Mouse (Mus musculus): ENCODE measurements at regions not wholly inside any gene's neighbourhood (a gene's known extent, or its start where the extent isn't known, plus 50 kb on each side); places are given as distances from the start of the nearest gene placed in this dataset.

DNA sequence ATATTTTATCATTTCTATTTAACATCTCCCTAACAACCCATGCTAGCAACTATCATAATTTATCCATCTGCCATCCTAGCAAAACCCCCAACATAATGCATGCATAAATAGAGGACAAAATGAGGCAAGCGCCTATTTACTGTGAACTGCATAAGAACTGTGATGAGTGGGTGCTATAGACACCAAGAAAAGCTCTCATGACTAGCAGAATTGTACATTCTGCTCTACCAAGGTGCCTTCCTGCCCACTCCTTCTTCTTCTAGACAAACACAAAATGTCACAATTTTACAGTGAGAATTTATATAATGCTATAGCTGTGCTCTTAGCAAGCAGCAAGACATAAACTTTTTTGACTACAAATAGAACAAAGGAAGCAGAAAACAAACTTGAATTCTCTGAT, 305.9 kb downstream of the Brinp1 start:
- DNase-seq, result no peak

DNA sequence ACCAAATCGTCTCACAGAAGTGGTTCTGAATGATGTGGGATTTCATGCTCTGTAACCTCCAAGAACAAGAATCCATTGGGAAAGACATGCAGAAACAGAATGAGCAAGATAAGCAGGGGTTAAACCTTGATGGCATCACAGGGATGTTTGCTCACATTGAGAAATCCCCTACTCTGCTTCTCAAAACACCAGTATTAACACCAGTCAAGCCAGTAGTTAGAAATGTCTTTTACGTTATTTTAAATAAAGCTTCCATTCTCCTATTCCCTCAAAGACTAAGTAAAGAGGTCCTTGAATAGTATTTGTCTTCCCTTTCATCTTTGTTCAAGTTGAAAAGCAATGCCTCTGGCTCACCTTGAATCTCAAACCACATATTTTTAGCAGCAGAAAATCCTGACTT, 320.9 kb downstream of the Brinp1 start:
- no peak for DNase-seq

DNA sequence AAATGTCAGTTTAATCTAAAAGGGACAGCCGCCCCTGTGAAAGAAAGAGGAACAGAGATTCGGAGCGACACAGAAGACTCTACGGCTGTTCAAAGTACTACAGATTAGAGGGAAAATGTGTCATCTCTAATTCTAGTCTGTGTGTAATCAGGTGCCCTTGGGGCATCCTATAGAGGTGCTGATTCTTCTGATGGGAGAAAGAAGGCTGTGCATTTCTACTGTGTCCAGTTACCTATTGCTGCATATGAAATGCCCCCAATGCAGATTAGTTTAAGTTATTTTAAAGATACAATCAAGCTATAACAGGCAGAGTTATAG, 330.2 kb downstream of the Brinp1 start:
- no peak for DNase-seq

DNA sequence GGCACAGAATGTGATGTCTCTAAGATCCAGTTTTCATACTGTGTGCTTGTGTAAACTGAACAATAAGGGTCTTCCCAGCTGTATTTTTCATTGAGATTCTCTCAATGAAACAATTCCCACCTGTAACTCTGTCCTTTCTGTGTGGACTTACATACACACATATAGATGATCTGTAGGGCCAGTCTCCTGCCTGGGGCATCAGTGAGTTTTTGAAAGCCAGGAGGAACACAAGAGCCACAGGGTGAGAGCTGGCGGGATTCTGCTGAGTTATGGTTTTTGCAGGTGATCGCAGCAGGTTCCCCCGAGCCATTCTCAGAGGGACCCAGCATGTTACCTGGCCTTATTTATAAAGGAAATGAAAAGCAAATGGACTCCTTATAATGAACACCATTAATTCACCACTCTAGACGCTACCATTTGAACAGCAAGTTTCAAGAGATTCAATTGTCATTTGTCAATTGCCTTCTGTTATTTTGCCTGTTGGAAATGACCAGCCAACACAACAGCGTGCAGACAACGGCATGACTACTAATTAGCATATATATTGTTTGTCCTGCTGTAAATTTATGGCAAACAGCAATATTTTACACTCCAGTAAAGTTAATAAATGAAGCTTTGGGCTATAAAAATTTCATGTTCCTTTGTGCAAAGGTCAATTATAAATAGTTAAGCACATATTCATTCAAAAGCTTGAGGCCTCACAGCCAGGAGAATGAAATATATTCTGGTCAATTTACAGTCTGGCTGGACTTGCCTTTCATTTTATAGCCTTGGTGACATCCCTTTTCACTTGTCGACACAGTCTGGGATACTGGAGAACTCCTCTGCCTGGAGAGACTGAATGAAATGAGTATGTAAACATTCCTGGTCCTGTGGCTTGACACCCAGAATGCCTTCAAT, 330.8 kb downstream of the Brinp1 start:
- no peak for DNase-seq

DNA sequence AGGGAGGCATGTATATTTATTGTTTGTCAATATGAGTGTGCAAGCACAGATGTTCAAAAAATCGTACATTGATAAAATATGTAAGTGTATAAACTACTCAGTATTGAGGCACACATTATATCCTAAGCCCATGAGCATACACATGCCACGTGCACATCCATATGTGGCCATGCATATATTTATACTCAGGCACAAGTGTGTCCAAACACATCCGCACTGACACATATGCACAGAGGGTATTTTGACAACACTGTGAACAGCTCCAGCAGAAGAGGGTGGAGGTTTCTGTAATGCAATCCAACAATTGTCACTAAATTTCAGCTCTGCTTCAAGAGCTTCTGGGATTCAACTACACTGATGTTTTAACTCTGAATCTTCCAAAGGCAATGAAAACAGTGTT, 333.6 kb downstream of the Brinp1 start:
- no peak for DNase-seq

DNA sequence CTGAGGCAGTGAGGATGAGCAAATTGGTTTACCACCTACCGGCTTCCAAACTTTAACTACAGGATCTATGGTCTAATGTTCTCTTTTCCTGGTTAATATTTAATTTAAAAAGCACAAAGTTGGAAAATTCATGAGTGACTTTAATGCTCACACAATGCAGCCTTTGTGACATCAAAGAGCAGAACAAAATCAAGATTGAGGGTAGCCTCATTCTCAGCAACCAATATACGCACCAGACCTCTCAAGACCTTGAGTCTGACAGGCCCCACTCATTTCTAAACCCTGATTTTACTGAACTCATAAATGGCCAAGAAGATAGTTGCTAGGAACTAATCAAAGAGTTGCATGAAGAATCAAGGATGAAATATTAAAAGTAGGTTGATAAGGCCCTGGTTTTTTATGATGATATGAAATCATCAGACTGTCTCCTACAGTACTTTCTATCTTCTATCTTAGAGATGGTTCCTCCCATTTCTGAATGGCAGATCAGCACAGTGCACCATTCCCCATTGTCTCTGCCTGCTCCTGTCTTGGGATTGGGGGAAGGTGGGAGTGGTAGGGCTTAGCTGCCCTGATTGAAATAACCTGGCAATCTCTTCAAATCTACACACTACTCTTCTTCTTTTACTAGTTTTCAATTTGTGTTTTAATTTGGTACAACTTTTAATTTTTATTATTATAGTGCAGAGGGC, 338.3 kb downstream of the Brinp1 start:
- DNase-seq, result no peak

DNA sequence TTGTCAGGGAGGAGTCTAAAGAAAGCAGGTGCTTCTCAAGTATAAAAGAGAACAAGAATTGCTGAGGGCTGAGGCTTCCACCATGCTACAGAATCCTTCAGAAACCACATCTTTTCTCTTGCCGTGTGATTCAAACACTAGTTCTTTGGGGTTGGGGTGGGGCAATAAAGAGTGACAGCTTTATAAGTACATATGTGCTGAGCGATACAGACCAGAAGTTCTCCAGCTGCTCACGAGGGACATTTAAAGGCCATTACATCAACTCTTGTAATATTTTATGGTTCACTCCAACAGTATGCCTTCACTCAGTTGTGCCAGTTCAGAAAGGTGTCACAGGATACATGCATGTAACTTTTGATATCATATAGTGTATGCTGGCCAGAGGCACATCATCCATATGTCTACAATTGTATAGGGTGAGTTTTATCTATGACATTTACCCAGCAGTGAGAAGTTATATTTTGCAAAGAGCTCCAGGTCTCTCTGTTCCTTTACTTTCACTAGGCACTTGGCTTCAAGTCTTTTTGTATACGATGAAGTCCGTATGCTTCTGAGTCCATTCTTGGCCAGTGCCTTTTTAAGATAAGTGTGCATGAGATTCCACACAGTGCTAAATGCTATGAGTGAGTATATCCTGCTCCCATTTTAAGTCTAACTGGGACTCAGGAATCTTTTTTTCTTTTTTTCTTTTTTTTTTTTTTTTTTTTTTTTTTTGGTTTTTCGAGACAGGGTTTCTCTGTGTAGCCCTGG, 341.8 kb downstream of the Brinp1 start:
- no peak for DNase-seq

DNA sequence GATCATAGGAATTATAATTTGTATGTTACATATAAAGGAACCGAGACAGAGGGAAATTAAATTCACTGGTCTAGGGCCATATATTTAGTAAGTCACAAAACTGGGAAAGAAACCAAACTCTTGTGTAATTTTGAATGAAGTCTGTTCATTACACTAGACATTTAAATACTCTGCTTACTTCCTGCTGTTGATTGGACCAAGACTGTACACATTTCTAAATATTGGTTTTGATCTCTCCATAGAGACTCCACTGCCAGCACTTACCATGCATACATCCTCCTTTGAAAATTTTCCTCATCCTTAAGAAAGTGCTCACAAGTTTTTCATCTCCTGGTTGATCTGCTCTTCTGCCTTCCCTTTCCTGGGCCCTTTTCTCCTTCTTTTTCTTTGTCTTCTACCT, 358.9 kb downstream of the Brinp1 start:
- DNase-seq, result no peak

DNA sequence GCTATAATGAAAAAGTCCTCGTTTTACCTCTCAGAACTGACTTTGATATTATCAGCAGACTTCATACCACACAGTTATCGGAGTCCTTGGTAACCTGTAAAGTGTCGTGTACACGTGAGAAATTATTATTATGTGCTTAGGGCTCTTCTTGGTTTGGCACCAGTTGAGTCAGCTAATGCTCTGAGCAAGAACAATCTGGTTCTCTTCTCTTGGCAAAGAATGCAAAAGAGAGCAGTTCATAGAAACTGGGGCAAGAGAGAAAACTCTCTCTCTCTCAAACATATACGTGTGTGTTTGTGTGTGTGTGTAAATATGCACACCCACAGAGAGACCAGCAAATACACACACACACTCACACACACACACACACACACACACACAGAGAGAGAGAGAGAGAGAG, 378.8 kb downstream of the Brinp1 start:
- DNase-seq, result no peak

DNA sequence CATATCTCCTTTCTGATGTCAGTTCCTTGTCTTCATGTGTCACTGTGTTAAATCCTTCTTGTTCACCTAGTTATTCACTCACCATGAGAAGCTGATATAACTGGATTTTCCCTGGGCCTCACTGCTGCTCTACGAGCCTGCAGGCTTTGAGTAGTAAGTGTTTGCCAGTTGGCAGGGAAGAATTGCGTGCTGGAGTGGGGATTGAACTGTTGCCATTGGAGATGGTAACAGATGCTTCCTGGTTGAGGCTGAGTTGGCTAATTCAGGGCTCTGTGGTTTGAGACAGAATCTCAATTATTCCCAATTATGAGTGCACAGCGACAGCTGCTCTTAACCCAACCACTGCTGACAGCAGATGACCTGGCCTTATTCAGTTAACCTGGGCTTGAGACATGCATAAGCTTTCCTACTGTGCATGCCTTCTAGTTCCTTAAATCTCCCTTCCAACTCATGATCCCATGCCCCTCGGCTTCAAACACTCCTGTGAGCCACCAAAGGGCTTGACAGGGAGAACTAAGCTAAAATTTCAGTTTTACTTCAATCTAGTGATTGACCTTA, 379.5 kb downstream of the Brinp1 start:
- DNase-seq, result no peak

DNA sequence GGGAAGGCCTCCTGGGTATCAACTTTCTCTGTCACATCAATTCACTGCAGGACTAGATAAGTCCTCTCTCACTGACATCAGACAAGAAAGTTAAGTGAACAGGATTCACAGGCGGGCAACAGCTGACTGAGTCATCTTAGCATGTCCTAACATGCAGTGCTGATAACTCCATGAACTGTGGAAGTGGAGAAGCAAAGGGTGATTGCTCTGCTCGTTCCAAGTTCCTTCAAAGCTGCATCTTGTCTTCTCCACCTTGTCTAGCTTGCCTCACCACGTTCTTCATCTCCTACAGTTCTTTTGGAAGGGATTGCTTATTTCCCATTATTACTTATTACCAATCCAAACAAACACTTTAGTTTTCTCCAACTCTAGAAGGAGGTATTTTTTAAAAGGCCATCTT, 380.9 kb downstream of the Brinp1 start:
- no peak for DNase-seq

DNA sequence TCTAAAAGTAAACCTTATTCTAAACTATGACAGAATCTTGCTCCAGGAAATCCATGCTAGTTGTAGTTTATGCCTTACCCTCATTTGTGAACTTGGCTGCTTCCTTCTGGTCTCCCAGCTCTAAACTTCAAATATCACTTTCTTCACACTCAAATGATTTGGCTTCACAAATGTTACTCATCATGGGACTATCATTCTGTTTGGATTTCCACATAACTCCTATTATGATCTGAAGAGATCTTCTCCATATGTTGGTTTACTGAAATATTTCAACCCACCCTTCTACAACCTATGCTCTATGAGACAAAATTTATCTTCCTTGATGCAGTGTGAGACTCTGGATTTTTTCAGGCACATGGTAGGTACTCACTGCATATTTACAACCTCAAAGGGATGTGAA, 381.7 kb downstream of the Brinp1 start:
- DNase-seq, result no peak

DNA sequence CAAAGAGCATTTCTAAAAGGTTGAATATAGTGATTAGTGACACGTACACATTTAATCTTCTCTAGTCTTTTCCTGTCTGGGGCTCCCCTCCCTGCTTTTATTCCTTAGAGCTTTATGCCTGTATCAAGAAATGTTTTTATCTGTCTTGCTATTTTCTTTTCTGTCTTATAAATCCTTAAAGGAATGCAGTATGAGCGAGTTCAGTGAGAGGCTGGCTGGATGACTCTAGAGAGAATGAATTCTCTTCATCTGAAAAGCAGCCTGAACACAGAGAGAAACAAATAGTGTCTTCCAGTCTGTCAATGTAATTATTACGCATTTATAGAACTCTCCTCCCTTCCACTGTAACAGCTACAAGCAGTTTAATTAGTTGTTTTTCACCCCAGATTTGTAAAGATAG, 417.9 kb downstream of the Brinp1 start:
- DNase-seq, result no peak

DNA sequence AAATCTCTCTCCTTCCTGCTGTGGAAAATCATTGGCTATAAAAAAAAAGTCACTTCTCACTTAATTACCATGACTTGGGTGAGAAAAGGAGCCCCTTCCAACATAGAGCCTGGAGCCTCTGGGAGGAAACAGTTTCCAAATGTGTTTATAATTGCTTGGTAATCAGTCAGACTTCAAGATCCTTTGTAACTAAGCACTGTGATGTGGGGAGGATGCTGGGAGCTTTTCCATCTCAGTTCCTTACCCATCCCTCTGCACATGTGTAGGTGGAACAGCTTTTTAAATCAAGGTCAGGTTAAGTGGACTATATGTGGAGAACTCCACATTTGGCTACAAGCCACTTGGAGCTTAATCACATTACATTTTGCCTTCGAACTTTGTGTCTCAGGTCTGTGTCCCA, 418.4 kb downstream of the Brinp1 start:
- DNase-seq, result no peak

DNA sequence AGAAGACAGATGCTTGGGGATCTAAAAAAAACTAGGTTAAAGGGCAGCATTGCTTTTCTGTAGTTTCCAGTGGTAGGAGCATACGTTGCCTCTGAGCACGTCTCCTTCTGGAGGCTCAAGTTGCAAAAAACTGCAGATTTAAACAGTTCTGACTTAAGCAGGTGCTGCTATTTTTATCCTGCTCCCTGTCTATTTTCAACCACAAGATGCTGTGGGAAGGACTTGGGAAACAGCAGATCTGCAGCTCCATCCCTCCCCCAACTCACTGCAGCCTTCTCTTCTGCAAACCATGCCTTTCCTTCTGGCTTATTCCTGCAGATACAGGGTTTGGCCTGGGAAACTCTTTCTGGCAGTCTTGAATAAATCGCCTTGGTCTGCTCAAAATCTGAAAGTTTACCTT, 422.1 kb downstream of the Brinp1 start:
- DNase-seq, result no peak

DNA sequence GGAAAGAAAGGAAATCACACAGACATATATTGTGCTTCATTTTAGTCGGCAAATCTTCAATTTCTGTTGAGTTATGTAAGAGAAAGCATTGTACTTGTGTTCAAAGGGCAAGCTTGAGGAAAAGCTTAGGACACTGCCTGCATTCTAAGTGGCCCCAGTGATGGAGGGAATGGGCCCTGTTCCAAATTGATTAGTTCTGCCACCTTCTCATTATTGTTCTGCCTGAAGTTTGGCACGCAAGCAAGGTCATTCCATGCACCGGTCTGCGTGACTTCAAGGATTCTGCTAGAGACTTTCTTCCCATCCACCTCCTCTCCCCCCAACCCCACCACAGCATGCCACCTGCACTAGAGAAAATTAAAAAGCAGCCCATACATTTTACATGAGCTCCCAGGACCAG, 466.2 kb downstream of the Brinp1 start:
- DNase-seq, result no peak

DNA sequence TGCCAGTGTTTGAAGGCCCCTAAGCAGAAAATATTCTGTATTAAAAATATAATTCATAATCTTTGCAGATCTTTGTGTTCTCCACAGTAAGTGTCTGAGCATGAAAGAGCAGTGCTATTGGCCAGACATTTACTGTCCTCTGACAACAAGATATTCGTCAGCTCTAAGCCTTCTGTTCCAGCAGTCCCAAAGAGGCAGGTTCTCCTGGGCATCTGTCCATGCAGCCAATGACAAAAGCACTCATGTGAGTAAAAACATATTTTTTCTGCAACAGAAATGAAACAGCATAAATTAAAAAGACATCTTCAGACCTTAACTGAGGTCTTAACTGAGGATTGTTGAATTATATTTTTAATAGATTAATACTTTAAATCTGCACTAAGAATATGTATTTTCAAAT, 467.3 kb downstream of the Brinp1 start:
- no peak for DNase-seq

DNA sequence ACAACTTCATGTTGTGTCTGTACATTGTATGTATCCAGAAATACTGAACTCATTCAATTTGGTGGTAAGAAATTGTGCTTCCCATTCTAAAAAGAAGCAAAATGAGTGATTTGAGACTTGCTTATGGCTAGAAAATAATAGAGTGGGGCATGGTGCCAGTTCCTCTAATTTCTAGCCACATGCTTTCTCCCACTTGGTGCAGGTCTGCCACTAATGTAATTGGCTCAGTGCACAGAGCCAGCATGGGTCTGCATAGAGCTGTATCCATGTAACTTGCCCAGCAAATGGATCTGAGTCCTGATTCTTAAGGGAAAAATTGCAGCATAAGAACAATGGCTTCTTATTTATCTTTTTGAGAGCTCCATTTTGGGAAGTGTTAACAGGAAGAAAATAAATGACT, 492.4 kb downstream of the Brinp1 start:
- DNase-seq, result peak; percentile 1

DNA sequence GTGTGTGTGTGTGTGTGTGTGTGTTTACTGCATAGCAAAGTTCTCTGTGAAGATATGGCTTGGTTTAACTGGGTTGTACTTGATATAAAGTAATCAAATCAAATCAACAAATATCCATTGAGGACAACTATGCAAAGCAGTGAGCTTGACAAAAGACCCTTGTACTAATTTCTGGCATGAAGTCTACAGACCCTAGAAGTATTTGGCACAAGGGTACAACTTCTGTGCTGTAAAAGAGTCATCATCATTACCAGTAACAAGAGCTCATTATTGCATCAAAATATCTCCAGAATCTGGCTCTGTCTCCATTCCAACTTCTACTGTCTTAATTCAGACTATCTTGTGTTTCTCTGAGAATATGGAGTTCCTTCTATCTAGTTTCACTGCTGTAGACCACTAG, 538.2 kb downstream of the Brinp1 start:
- DNase-seq, result no peak

DNA sequence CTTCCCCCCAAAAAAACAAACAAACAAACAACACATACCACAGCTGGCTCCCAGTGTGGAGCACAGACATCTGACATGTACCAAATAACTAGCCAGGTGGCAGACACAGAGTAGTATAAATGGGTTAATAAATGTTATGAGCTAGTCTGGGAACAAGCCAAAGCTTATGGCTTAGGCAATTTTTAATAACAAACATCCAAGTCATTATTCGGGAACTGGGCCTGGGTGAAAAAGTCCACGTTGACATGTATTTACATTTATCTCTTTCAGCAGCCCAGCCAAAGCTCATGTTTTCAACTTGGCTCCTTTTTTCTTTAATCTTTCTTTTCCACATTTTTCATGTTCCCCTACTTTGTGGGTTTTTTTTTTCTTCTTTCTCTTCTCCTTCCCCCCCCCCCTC, 543.4 kb downstream of the Brinp1 start:
- no peak for DNase-seq

DNA sequence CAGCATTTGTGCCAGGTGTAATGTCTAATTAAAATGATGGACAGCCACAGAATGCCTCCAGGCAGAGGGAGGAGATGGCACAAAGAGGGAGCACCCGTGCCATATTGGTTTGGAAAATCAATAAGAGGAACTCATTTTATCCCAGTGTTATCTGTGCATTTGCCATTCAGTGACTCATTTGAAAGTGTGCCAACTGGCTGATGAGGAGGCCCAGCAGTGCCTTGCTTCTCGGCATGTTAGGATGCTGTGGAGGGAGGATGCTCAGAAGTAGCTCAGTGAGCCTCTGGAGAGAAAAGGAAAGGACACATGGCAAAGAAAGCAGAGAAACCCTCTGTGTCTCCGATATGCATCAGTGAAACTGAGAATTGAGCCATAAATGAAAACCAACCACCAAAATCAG, 549.8 kb downstream of the Brinp1 start:
- no peak for DNase-seq

DNA sequence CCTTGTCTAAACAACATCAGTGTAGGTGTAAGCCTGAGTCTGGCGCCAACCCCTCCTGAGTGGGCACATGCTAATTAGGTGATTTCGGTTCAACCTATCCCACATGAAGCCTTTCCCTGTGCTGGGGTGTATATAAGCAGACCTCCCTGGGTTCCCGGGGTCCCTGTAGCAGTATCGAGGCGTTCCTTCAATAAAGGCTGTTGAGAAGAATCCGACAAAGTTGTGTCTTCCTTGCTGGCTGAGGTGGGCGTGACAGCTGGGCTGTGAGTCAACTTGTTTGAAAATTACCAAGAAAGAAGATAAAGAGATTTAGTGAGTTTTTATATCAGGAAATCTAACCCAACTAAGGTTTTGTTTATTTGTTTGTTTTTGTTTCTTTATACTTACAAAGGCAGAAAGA, 567.1 kb downstream of the Brinp1 start:
- DNase-seq, result no peak

DNA sequence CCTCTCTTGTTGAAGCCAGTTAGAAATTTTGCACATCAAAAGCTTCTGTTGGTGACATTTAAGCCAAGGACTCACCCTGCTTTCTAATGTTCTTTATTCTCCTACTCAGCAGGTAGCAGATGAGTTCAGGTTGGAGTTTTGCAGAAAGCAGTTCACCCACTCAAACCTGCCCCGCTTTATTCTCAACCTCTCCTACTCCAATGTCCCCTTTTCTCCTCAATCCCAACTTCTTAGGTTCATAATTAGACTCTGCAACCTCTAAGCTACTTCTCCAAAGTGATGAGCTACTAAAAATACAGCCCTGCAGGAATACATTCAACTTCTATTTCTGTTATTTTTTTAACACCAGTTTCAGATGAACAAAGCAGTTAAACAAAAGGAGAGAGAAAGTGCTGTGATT, 572.2 kb downstream of the Brinp1 start:
- no peak for DNase-seq

Data from adrenal gland, postnatal 10 days (tissue).